Mouse (Mus musculus) cerebellum, adult 9-10 months (tissue): ENCODE measurements at regions not wholly inside any gene's neighbourhood (a gene's known extent, or its start where the extent isn't known, plus 50 kb on each side); places are given as distances from the start of the nearest gene placed in this dataset.
"Not testable (repeated sequence)": the region's sequence is repeated elsewhere in the genome, so short reads cannot be mapped to it uniquely, and the experiment has no call there.

Source experiments
- DNase-seq: peaks from one replicate; pipeline ENCODE4 v3.0.0; 2022

- DNase-seq = peak; percentile 78
Observed at GRCm38 (mm10) chr11:7705312-7705764, 491.6 kb upstream of the Igfbp3 start.

GRCm38 (mm10) chr11:7697591-7697990 lies 483.9 kb upstream of the Igfbp3 start:
- DNase-seq = no peak

- not testable (repeated sequence) for DNase-seq
Observed at GRCm38 (mm10) chr11:7689701-7690100, 476.0 kb upstream of the Igfbp3 start.

GRCm38 (mm10) chr11:7672821-7673220 lies 459.1 kb upstream of the Igfbp3 start:
- DNase-seq = no peak

GRCm38 (mm10) chr11:7630637-7631036 lies 416.9 kb upstream of the Igfbp3 start:
- peak; percentile 27 for DNase-seq

GRCm38 (mm10) chr11:7625256-7625655 lies 411.5 kb upstream of the Igfbp3 start:
- no peak for DNase-seq

- DNase-seq = no peak
Observed at GRCm38 (mm10) chr11:7620320-7620719, 406.6 kb upstream of the Igfbp3 start.

GRCm38 (mm10) chr11:7610752-7611151 lies 397.0 kb upstream of the Igfbp3 start:
- no peak for DNase-seq

GRCm38 (mm10) chr11:7609921-7610320 lies 396.2 kb upstream of the Igfbp3 start:
- DNase-seq = no peak

GRCm38 (mm10) chr11:7606652-7607051 lies 392.9 kb upstream of the Igfbp3 start:
- DNase-seq = no peak

- no peak for DNase-seq
Observed at GRCm38 (mm10) chr11:7592010-7592409, 378.3 kb upstream of the Igfbp3 start.

- DNase-seq = no peak
Observed at GRCm38 (mm10) chr11:7583296-7583695, 369.6 kb upstream of the Igfbp3 start.

GRCm38 (mm10) chr11:7568484-7568883 lies 354.8 kb upstream of the Igfbp3 start:
- no peak for DNase-seq

GRCm38 (mm10) chr11:7562029-7562428 lies 348.3 kb upstream of the Igfbp3 start:
- no peak for DNase-seq

GRCm38 (mm10) chr11:7561437-7561836 lies 347.7 kb upstream of the Igfbp3 start:
- no peak for DNase-seq

- no peak for DNase-seq
Observed at GRCm38 (mm10) chr11:7555613-7556274, 342.0 kb upstream of the Igfbp3 start.

GRCm38 (mm10) chr11:7552154-7552553 lies 338.4 kb upstream of the Igfbp3 start:
- DNase-seq = no peak

GRCm38 (mm10) chr11:7547796-7548195 lies 334.1 kb upstream of the Igfbp3 start:
- DNase-seq = no peak

GRCm38 (mm10) chr11:7545621-7546020 lies 331.9 kb upstream of the Igfbp3 start:
- DNase-seq = no peak

- no peak for DNase-seq
Observed at GRCm38 (mm10) chr11:7534590-7534989, 320.9 kb upstream of the Igfbp3 start.

GRCm38 (mm10) chr11:7533327-7533726 lies 319.6 kb upstream of the Igfbp3 start:
- DNase-seq = no peak

GRCm38 (mm10) chr11:7531847-7532246 lies 318.1 kb upstream of the Igfbp3 start:
- no peak for DNase-seq

GRCm38 (mm10) chr11:7530482-7531148 lies 316.9 kb upstream of the Igfbp3 start:
- DNase-seq = no peak

- no peak for DNase-seq
Observed at GRCm38 (mm10) chr11:7519556-7519955, 305.8 kb upstream of the Igfbp3 start.

GRCm38 (mm10) chr11:7508861-7509260 lies 295.1 kb upstream of the Igfbp3 start:
- DNase-seq = no peak
